Mouse (Mus musculus): ENCODE data around the gene Plekhd1. TPM values are rescaled to one million over a fixed set of nuclear protein-coding genes. Genes with fewer than 3 reads are reported as not detected.

Plekhd1 gene
- polyA plus RNA-seq, 1 experiment from 2014 or later, result 1.4 TPM

DNA sequence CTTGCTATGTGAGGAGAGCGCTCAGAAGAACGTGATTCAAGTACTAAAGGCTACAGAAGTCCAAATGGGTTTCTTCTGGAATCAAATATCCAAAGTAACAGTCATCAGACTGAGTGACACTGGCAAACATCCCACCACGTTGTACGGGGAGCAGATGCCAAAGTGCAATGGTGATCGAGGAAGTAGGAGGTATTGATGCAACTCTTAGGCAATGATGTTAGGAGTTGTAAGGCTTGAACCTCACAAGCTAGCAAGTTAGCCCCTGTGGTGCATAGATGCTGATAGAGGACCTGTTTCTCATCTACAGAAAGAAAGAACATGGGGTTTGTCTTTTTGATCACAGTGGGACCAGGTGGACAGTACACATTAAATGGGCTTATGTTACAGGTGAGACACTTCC is 70.6 kb downstream of the Plekhd1 start:
- ATAC-seq (ENCODE audit: low read depth) (no peak), DNase-seq (ENCODE audit: low spot score) (no peak)
- Histone ChIP-seq H3K36me3 (ENCODE audit: control insufficient read depth, insufficient read depth, low read length) (no peaks in the 10 kb centered on the region), H3K9me3 (ENCODE audit: control insufficient read depth, low read length) (no peaks in the 10 kb centered on the region), H3K27ac (replicated peaks; ENCODE audit: low read depth, low read length) (no peak overlapping the region), H3K27me3 (replicated peaks; ENCODE audit: control insufficient read depth, insufficient read depth, low read length) (peaks cover 30% of the 10 kb centered on the region), H3K4me1 (ENCODE audit: control insufficient read depth, insufficient read depth, low read length) (peaks cover 14% of the 10 kb centered on the region; the same call in 1 of the 2 replicates), H3K4me2 (ENCODE audit: low read depth, low read length) (no peak overlapping the region), H3K4me3 (ENCODE audit: low read depth, low read length) (no peak overlapping the region), H3K9ac (ENCODE audit: low read depth, low read length) (no peak overlapping the region)
- 87% methylated on average over 5 of the region's 5 CpGs for WGBS

DNA sequence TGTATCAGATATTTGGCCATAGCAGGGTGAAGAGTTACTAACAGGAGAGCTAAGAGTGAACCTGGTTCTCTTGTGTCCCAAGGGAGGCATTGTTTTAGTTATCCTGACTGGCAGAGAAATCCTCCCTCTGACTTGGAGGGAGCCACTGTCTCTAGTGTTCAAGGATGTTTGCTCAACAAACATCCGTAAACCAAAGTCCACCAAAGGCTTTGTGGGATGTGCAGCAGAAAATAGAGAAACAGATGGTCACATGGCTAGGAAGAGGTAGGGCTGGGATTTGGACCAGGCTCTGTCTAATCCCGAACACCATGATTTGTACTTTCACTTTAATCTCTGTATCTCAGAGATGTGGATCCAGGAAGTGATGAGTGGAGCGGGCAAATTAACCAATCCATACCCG is 71.7 kb downstream of the Plekhd1 start:
- DNase-seq (ENCODE audit: low spot score), result no peak

DNA sequence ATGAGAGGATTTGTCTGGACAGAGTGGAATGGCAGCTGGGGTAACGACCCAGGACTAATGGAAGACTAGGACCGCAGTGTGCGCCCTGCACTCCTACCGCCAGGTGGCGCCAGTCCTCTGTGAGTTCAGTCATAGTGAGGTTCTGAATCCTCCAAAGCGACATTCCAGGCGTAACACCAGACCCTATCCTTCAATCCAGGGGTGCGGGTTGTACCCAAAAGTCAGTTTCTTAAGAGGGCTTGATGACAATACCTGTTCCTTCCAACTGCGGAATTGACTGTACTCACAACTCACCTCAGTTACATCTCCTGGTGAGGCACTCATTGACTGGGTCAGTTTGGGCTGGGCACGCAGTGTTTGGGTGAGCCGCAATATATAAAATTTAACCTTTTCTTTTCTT is 77.3 kb downstream of the Plekhd1 start:
- no peaks in the 10 kb centered on the region for H3K27me3 ChIP-seq (replicated peaks; ENCODE audit: control insufficient read depth, insufficient read depth, low read length)
- H3K4me3 ChIP-seq (ENCODE audit: low read depth, low read length), result no peak overlapping the region
- H3K36me3 ChIP-seq (ENCODE audit: control insufficient read depth, insufficient read depth, low read length), result no peaks in the 10 kb centered on the region
- DNase-seq (ENCODE audit: low spot score) (peak; percentile 91), ATAC-seq (ENCODE audit: low read depth) (peak; percentile 90)
- 17% methylated on average over 11 of the region's 11 CpGs for WGBS
- no peaks in the 10 kb centered on the region for H3K9me3 ChIP-seq (ENCODE audit: control insufficient read depth, low read length)
- H3K4me2 ChIP-seq (ENCODE audit: low read depth, low read length), result no peak overlapping the region
- no peak overlapping the region for H3K9ac ChIP-seq (ENCODE audit: low read depth, low read length)
- no peak overlapping the region for H3K27ac ChIP-seq (replicated peaks; ENCODE audit: low read depth, low read length)
- H3K4me1 ChIP-seq (ENCODE audit: control insufficient read depth, insufficient read depth, low read length), result no peaks in the 10 kb centered on the region

More for the DNA sequence above, 71.7 kb downstream of the Plekhd1 start:
- Histone ChIP-seq H3K9me3 (ENCODE audit: control insufficient read depth, low read length) (no peaks in the 10 kb centered on the region), H3K27me3 (replicated peaks; ENCODE audit: control insufficient read depth, insufficient read depth, low read length) (peaks cover 19% of the 10 kb centered on the region), H3K36me3 (ENCODE audit: control insufficient read depth, insufficient read depth, low read length) (no peaks in the 10 kb centered on the region), H3K4me2 (ENCODE audit: low read depth, low read length) (no peak overlapping the region), H3K27ac (replicated peaks; ENCODE audit: low read depth, low read length) (no peak overlapping the region), H3K9ac (ENCODE audit: low read depth, low read length) (no peak overlapping the region), H3K4me3 (ENCODE audit: low read depth, low read length) (no peak overlapping the region), H3K4me1 (ENCODE audit: control insufficient read depth, insufficient read depth, low read length) (peaks cover 5% of the 10 kb centered on the region; the same call in 1 of the 2 replicates)
- WGBS, result 67% methylated on average over 4 of the region's 4 CpGs
- ATAC-seq (ENCODE audit: low read depth), result no peak

Other genes with a start within 250 kb of the Plekhd1 start
- gene Exd2, start 229.5 kb upstream of the Plekhd1 start, polyA plus RNA-seq (2014; fragmentation: Nextera tagmentation; extraction: Ambion mirVana), result 21.6 and 22.3 TPM in 2 replicates
- gene Galnt16, start 174.3 kb upstream of the Plekhd1 start, polyA plus RNA-seq (2014; fragmentation: Nextera tagmentation; extraction: Ambion mirVana), result 13.1 and 14.3 TPM in 2 replicates
- 25.0 and 26.7 TPM in 2 replicates for gene Slc39a9, start 48.7 kb upstream of the Plekhd1 start, polyA plus RNA-seq (2014; fragmentation: Nextera tagmentation; extraction: Ambion mirVana)
- 209 and 259 TPM in 2 replicates for gene Erh, start 48.2 kb upstream of the Plekhd1 start, polyA plus RNA-seq (2014; fragmentation: Nextera tagmentation; extraction: Ambion mirVana)
- 0.14 and 0.24 TPM in 2 replicates for gene Ccdc177, start 68.1 kb downstream of the Plekhd1 start, polyA plus RNA-seq (2014; fragmentation: Nextera tagmentation; extraction: Ambion mirVana)
- gene Susd6, start 97.9 kb downstream of the Plekhd1 start, polyA plus RNA-seq (2014; fragmentation: Nextera tagmentation; extraction: Ambion mirVana), result 20.6 and 21.0 TPM in 2 replicates